In the genomic region with DNA sequence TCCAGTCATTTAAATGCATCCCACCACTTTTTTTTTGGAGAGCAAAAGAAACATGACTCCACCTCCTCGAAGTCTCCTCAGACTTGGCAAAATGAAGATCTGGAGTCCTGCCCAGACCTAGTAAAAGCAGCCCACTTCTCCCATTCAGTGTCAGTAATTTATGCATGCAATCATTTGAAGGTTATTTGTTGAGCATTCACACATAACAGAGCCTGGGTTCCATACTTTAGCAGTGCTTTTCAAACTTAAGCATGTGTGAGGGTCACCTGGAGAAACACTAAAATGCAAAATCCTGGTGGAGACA, we compare ENCODE assay signal across 9 mouse cellular contexts.
DNase-seq lines count a peak whose midpoint lies in the region; ATAC-seq and TF ChIP-seq lines count a peak whose summit lies in the region.
"Had no signal": no experiment of that assay in that cellular context is flagged by ENCODE, and none has a peak within 500 bp of the region (broad histone marks: within the 10 kb centered on the region; RNA-seq: fewer than 3 reads in every experiment).

No protein-coding gene starts in this region.

- H3K9me3 ChIP-seq in hindbrain, postnatal 0 days (ENCODE audit: low read length), result no peaks in the 10 kb centered on the region
- H3K9me3 ChIP-seq in hindbrain, embryonic 12.5 days (replicated peaks), result no peaks in the 10 kb centered on the region
- no peaks in the 10 kb centered on the region for H3K9me3 ChIP-seq in stomach, postnatal 0 days (ENCODE audit: control insufficient read depth, low read length)
- H3K9me3 ChIP-seq: embryonic facial prominence, embryonic 15.5 days had no signal

- 0 out of 2 replicates have a peak, but pooled peaks cover 3% of the 10 kb centered on the region for H3K27me3 ChIP-seq in hindbrain, postnatal 0 days (ENCODE audit: insufficient read depth, low read length)
- H3K27me3 ChIP-seq in hindbrain, embryonic 12.5 days, result peaks cover 14% of the 10 kb centered on the region
- H3K27me3 ChIP-seq in stomach, postnatal 0 days (ENCODE audit: control insufficient read depth, insufficient read depth, low read length), result no peaks in the 10 kb centered on the region
- H3K27me3 ChIP-seq: embryonic facial prominence, embryonic 15.5 days had no signal

- no peak overlapping the region for H3K9ac ChIP-seq in hindbrain, postnatal 0 days (replicated peaks; ENCODE audit: low read length)
- no peak overlapping the region for H3K9ac ChIP-seq in hindbrain, embryonic 12.5 days
- no peak overlapping the region for H3K9ac ChIP-seq in stomach, postnatal 0 days (ENCODE audit: low read length)
- H3K9ac ChIP-seq: embryonic facial prominence, embryonic 15.5 days had no signal

- H3K4me1 ChIP-seq in hindbrain, postnatal 0 days (ENCODE audit: insufficient read depth, low read length), result no peaks in the 10 kb centered on the region
- no peaks in the 10 kb centered on the region for H3K4me1 ChIP-seq in hindbrain, embryonic 12.5 days
- no peaks in the 10 kb centered on the region for H3K4me1 ChIP-seq in stomach, postnatal 0 days (replicated peaks; ENCODE audit: control insufficient read depth, insufficient read depth)

- H3K27ac ChIP-seq in hindbrain, postnatal 0 days, result no peak overlapping the region
- no peak overlapping the region for H3K27ac ChIP-seq in hindbrain, embryonic 12.5 days
- H3K27ac ChIP-seq in stomach, postnatal 0 days (replicated peaks), result no peak overlapping the region
- H3K27ac ChIP-seq: embryonic facial prominence, embryonic 15.5 days had no signal

- DNase-seq in adrenal gland, postnatal 10 days, result peak; percentile 6
- no peak for DNase-seq in adrenal gland, adult 18-20 months (ENCODE audit: low spot score in 2 of 2)
- peak; percentile 67 for DNase-seq in hindbrain, postnatal 0 days (ENCODE audit: low spot score)
- peak; percentile 20 for DNase-seq in ovary, postnatal 14 days (ENCODE audit: low spot score)
- DNase-seq in ovary, postnatal 10 days (ENCODE audit: low spot score), result no peak
- peak; percentile 11 for DNase-seq in stomach, postnatal 0 days (ENCODE audit: low spot score)
- DNase-seq in adrenal gland, postnatal 36 days, result no peak

- ATAC-seq in hindbrain, postnatal 0 days, result no peak
- no peak for ATAC-seq in hindbrain, embryonic 12.5 days (ENCODE audit: low FRiP score)
- no peak for ATAC-seq in stomach, postnatal 0 days (ENCODE audit: low FRiP score, low TSS enrichment)

- WGBS in hindbrain, postnatal 0 days, result 38% methylated on average over 1 of the region's 1 CpGs
- WGBS in hindbrain, embryonic 12.5 days, result 74% methylated on average over 1 of the region's 1 CpGs
- WGBS in stomach, postnatal 0 days, result 35% methylated on average over 1 of the region's 1 CpGs

- no peak overlapping the region for H3K4me2 ChIP-seq in hindbrain, postnatal 0 days (ENCODE audit: low read depth, low read length)
- no peak overlapping the region for H3K4me2 ChIP-seq in hindbrain, embryonic 12.5 days (replicated peaks)
- no peak overlapping the region for H3K4me2 ChIP-seq in stomach, postnatal 0 days (replicated peaks; ENCODE audit: low read depth)
- H3K4me2 ChIP-seq: embryonic facial prominence, embryonic 15.5 days had no signal

- no peak overlapping the region for H3K4me3 ChIP-seq in hindbrain, postnatal 0 days (ENCODE audit: low read length)
- no peak overlapping the region for H3K4me3 ChIP-seq in hindbrain, embryonic 12.5 days
- no peak overlapping the region for H3K4me3 ChIP-seq in stomach, postnatal 0 days (ENCODE audit: low read depth, low read length)
- H3K4me3 ChIP-seq: embryonic facial prominence, embryonic 15.5 days had no signal

- no peaks in the 10 kb centered on the region for H3K36me3 ChIP-seq in hindbrain, postnatal 0 days (ENCODE audit: insufficient read depth, low read length)
- H3K36me3 ChIP-seq in hindbrain, embryonic 12.5 days, result no peaks in the 10 kb centered on the region
- H3K36me3 ChIP-seq in stomach, postnatal 0 days (ENCODE audit: control insufficient read depth, insufficient read depth, low read length), result no peaks in the 10 kb centered on the region
- H3K36me3 ChIP-seq: embryonic facial prominence, embryonic 15.5 days had no signal

- no peak for TF ChIP-seq EP300 in stomach, postnatal 0 days (optimal IDR thresholded peaks at IDR 0.05)

- no peak for TF ChIP-seq CTCF in hindbrain, postnatal 0 days (IDR thresholded peaks at IDR 0.05; ENCODE audit: low read depth)
- no peak for TF ChIP-seq CTCF in stomach, postnatal 0 days (IDR thresholded peaks at IDR 0.05; ENCODE audit: low read depth)

Comparison
In these comparisons a context has a peak if more than half of its experiments do, and no peak if none do; other contexts are left out.
1. DNase-seq: peak in adrenal gland, postnatal 10 days (single experiment), hindbrain, postnatal 0 days (single experiment), ovary, postnatal 14 days (single experiment) and stomach, postnatal 0 days (single experiment); none in adrenal gland, adult 18-20 months (0 of 2), ovary, postnatal 10 days (single experiment) and adrenal gland, postnatal 36 days (0 of 2).